Mouse (Mus musculus) myocyte (in vitro differentiated cells): ENCODE results near the gene Zfp791. TPM values are rescaled to one million over a fixed set of nuclear protein-coding genes. Genes with fewer than 3 reads are reported as not detected.

ENCODE experiments used
- H3K27me3 ChIP-seq: one replicate; pipeline ENCODE4 v1.6.1; 2011; ENCODE audit not compliant: control insufficient read depth, insufficient read depth, insufficient read length
- H3K36me3 ChIP-seq: one replicate; pipeline ENCODE4 v1.6.1; 2011; ENCODE audit not compliant: control insufficient read depth, insufficient read depth
- H3K4me2 ChIP-seq: one replicate; pipeline ENCODE4 v1.6.1; 2011; ENCODE audit warnings: low read depth, control low read depth
- H3K4me3 ChIP-seq: one replicate; pipeline ENCODE4 v1.5.1; 2011; ENCODE audit warnings: mild to moderate bottlenecking, control low read depth, moderate library complexity
- H3K79me2 ChIP-seq: one replicate; pipeline ENCODE4 v1.6.1; 2011; ENCODE audit not compliant: control insufficient read depth, insufficient read depth
- H3ac ChIP-seq: one replicate; pipeline ENCODE4 v1.6.1; 2011; ENCODE audit not compliant: control insufficient read depth, insufficient read length
- CEBPB ChIP-seq: IDR thresholded peaks from 2 replicates; pipeline ENCODE4 v1.6.1; 2011; ENCODE audit warnings: mild to moderate bottlenecking, moderate library complexity; ENCODE audit not compliant: poor library complexity, insufficient read depth, severe bottlenecking
- E2F4 ChIP-seq: IDR thresholded peaks from one replicate; pipeline ENCODE4 v1.6.1; 2011; ENCODE audit warnings: mild to moderate bottlenecking, control low read depth, moderate library complexity; ENCODE audit not compliant: insufficient read depth
- MAX ChIP-seq: IDR thresholded peaks from one replicate; pipeline ENCODE4 v1.6.1; 2011; ENCODE audit warnings: low read depth, mild to moderate bottlenecking, control low read depth
- MYOD1 ChIP-seq, 3 experiments: IDR thresholded peaks; one replicate each; pipeline ENCODE4 v1.6.1; 2011; ENCODE audit warnings: control low read depth in 2 of 3, low read depth in 2 of 3, mild to moderate bottlenecking in 2 of 3, moderate library complexity in 1 of 3; ENCODE audit not compliant: insufficient read length in 2 of 3, control insufficient read depth in 1 of 3
- MYOG ChIP-seq, 3 experiments: IDR thresholded peaks; one replicate each; pipeline ENCODE4 v1.6.1; 2011; ENCODE audit warnings: control low read depth in 2 of 3, low read depth in 2 of 3, mild to moderate bottlenecking in 2 of 3; ENCODE audit not compliant: insufficient read length in 2 of 3, control insufficient read depth in 1 of 3, insufficient read depth in 1 of 3
- POLR2A ChIP-seq: IDR thresholded peaks from one replicate; pipeline ENCODE4 v1.6.1; 2011; ENCODE audit warnings: low read depth, mild to moderate bottlenecking, control low read depth, moderate library complexity; ENCODE audit not compliant: insufficient read length
- POLR2AphosphoS2 ChIP-seq: IDR thresholded peaks from one replicate; pipeline ENCODE4 v1.6.1; 2011; ENCODE audit warnings: low read depth, control low read depth; ENCODE audit not compliant: insufficient read length
- REST ChIP-seq: IDR thresholded peaks from one replicate; pipeline ENCODE4 v1.6.1; 2011; ENCODE audit warnings: mild to moderate bottlenecking, control low read depth, moderate library complexity; ENCODE audit not compliant: insufficient read depth, insufficient read length
- SRF ChIP-seq: IDR thresholded peaks from one replicate; pipeline ENCODE4 v1.6.1; 2011; ENCODE audit warnings: low read depth; ENCODE audit not compliant: control insufficient read depth, insufficient read length
- TCF12 ChIP-seq: IDR thresholded peaks from one replicate; pipeline ENCODE4 v1.6.1; 2011; ENCODE audit warnings: mild to moderate bottlenecking, control low read depth; ENCODE audit not compliant: poor library complexity, insufficient read depth, severe bottlenecking
- TCF3 ChIP-seq: IDR thresholded peaks from one replicate; pipeline ENCODE4 v1.6.1; 2011; ENCODE audit warnings: low read depth, control low read depth; ENCODE audit not compliant: insufficient read length
- USF1 ChIP-seq: IDR thresholded peaks from one replicate; pipeline ENCODE4 v1.6.1; 2011; ENCODE audit warnings: low read depth, mild to moderate bottlenecking, control low read depth, moderate library complexity
- polyA plus RNA-seq: library from polyadenylated mRNA; unstranded; fragments of >200 nt; fragmentation: generic; extraction: Trizol; gene quantifications from one replicate; pipeline ENCODE4 v1.2.1, GENCODE M21; 2012; ENCODE audit warnings: missing spikeins

Gene Zfp791
- polyA plus RNA-seq, 1 experiment: not detected

DNA sequence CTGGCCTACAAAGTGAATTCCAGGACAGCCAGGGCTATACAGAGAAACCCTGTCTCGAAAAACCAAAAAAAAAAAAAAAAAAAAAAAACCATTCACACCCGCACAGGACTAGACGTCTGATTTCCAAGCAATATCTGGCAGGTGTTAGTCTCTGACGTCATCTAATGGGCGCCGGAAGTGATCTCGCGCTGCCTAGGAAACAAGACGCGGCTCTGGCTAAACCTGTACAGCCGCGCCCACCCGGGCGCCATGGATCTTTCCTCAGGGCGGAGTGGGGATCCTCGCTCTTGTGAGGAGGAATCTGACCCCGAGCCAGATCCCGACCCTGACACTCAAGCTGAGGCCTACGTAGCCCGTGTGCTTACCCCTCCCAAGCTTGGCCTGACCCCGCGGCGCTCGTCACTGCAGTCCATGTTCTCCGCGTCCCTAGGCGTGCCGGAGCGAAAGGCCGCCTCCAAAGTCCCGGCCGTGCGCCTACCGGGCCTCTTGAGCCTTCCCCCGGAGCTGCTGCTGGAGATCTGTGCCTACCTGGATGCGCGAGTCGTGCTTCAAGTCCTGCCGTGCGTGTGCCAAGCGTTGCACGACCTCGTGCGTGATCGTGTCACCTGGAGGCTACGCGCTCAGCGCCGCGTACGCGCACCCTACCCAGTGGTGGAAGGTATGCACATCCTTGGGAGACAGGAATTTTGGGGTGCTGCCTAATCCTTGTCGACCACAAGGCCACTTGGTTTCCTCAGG, 62.8 kb downstream of the Zfp791 start, which contains the start of gene Fbxw9:
Fbxw9 (plus strand) TSS at position 177 of the 738 bp plus-strand sequence.
- no peak for TF ChIP-seq TCF12
- TF ChIP-seq SRF: no peak
- no peak for TF ChIP-seq MAX
- peak in 1 of 3 experiments; percentile 29 for TF ChIP-seq MYOG (IDR thresholded peaks at IDR 0.05; ENCODE audit: control insufficient read depth in 1 of 3, insufficient read depth in 1 of 3, insufficient read length in 2 of 3, low read depth in 2 of 3)
- TF ChIP-seq E2F4: no peak
- no peak for TF ChIP-seq CEBPB
- TF ChIP-seq REST: no peak
- no peak for TF ChIP-seq USF1
- peak; percentile 67 for TF ChIP-seq POLR2AphosphoS2
- no peak for TF ChIP-seq TCF3
- TF ChIP-seq POLR2A: peak; percentile 28
- peak in 1 of 3 experiments; percentile 3 for TF ChIP-seq MYOD1 (IDR thresholded peaks at IDR 0.05; ENCODE audit: control insufficient read depth in 1 of 3, insufficient read length in 2 of 3, low read depth in 2 of 3)
- H3K27me3 ChIP-seq: no peaks in the 10 kb centered on the region
- H3K36me3 ChIP-seq: no peaks in the 10 kb centered on the region
- peak within 1 kb of the TSS; percentile 54 for H3K4me3 ChIP-seq
- H3ac ChIP-seq: peak within 1 kb of the TSS; percentile 20
- no peaks in the 10 kb centered on the region for H3K79me2 ChIP-seq
- H3K4me2 ChIP-seq: peak within 1 kb of the TSS; percentile 73

Other genes with a start within 250 kb of the Zfp791 start
- gene Gcdh, start 229.2 kb downstream of the Zfp791 start, polyA plus RNA-seq: 20.9 TPM
- gene Klf1, start 221.2 kb downstream of the Zfp791 start, polyA plus RNA-seq: 0.10 TPM
- gene Dnase2a, start 214.5 kb downstream of the Zfp791 start, polyA plus RNA-seq: 9.2 TPM
- gene Mast1, start 185.7 kb downstream of the Zfp791 start, polyA plus RNA-seq: not detected
- gene Rtbdn, start 176.1 kb downstream of the Zfp791 start, polyA plus RNA-seq: not detected
- gene Gm49661, start 153.7 kb downstream of the Zfp791 start, polyA plus RNA-seq: not detected
- 432 TPM for gene Prdx2, start 153.5 kb downstream of the Zfp791 start, polyA plus RNA-seq
- gene Rnaseh2a, start 153.3 kb downstream of the Zfp791 start, polyA plus RNA-seq: 74.1 TPM
- gene Junb, start 144.4 kb downstream of the Zfp791 start, polyA plus RNA-seq: 140 TPM
- 9.3 TPM for gene Hook2, start 132.5 kb downstream of the Zfp791 start, polyA plus RNA-seq
- gene Best2, start 108.6 kb downstream of the Zfp791 start, polyA plus RNA-seq: not detected
- gene Asna1, start 97.8 kb downstream of the Zfp791 start, polyA plus RNA-seq: 204 TPM
- gene Trir, start 96.3 kb downstream of the Zfp791 start, polyA plus RNA-seq: 198 TPM
- gene Tnpo2, start 86.2 kb downstream of the Zfp791 start, polyA plus RNA-seq: 46.3 TPM
- gene Fbxw9, start 63.0 kb downstream of the Zfp791 start, polyA plus RNA-seq: 26.8 TPM
- gene Gm5741, start 55.1 kb downstream of the Zfp791 start, polyA plus RNA-seq: 0.31 TPM
- 86.7 TPM for gene Dhps, start 51.3 kb downstream of the Zfp791 start, polyA plus RNA-seq
- 166 TPM for gene Wdr83os, start 42.4 kb downstream of the Zfp791 start, polyA plus RNA-seq
- 26.8 TPM for gene Wdr83, start 41.8 kb downstream of the Zfp791 start, polyA plus RNA-seq
- gene Man2b1, start 39.8 kb downstream of the Zfp791 start, polyA plus RNA-seq: 7.6 TPM
- not detected for gene Cks1brt, start 28.8 kb upstream of the Zfp791 start, polyA plus RNA-seq
- gene Olfr371, start 102.9 kb upstream of the Zfp791 start, polyA plus RNA-seq: not detected
- gene Orc6, start 176.5 kb upstream of the Zfp791 start, polyA plus RNA-seq: 13.2 TPM
- gene Vps35, start 176.7 kb upstream of the Zfp791 start, polyA plus RNA-seq: 52.1 TPM